Mouse (Mus musculus) kidney, postnatal 14 days (tissue): ENCODE results near the gene Art2b.
"Not testable (repeated sequence)": the region's sequence is repeated elsewhere in the genome, so short reads cannot be mapped to it uniquely, and the experiment has no call there.

ENCODE experiments used
- DNase-seq: peaks from one replicate; pipeline ENCODE4 v3.0.0; 2022; ENCODE audit warnings: mixed read lengths

Art2b gene

GRCm38 (mm10) chr7:101559393-101559792, 26.0 kb downstream of the Art2b start:
- DNase-seq, result not testable (repeated sequence)

- DNase-seq, result no peak
These were observed 28.0 kb downstream of the Art2b start for GRCm38 (mm10) chr7:101557391-101557790.

GRCm38 (mm10) chr7:101555473-101555872, 29.9 kb downstream of the Art2b start:
- not testable (repeated sequence) for DNase-seq

- no peak for DNase-seq
These were observed 33.9 kb downstream of the Art2b start for GRCm38 (mm10) chr7:101551530-101551929.

GRCm38 (mm10) chr7:101550686-101551485, 34.5 kb downstream of the Art2b start:
- no peak for DNase-seq

GRCm38 (mm10) chr7:101549266-101549665, 36.1 kb downstream of the Art2b start:
- DNase-seq, result no peak

GRCm38 (mm10) chr7:101547651-101548050, 37.7 kb downstream of the Art2b start:
- no peak for DNase-seq

- DNase-seq, result no peak
These were observed 43.7 kb downstream of the Art2b start for GRCm38 (mm10) chr7:101541734-101542133.

GRCm38 (mm10) chr7:101541132-101541531, 44.3 kb downstream of the Art2b start:
- DNase-seq, result peak; percentile 80

GRCm38 (mm10) chr7:101540684-101541083, 44.7 kb downstream of the Art2b start:
- no peak for DNase-seq

- no peak for DNase-seq
These were observed 45.6 kb downstream of the Art2b start for GRCm38 (mm10) chr7:101539774-101540173.

- peak; percentile 31 for DNase-seq
These were observed 47.1 kb downstream of the Art2b start for GRCm38 (mm10) chr7:101538141-101538933.

- no peak for DNase-seq
These were observed 47.9 kb downstream of the Art2b start for GRCm38 (mm10) chr7:101537541-101537940.

GRCm38 (mm10) chr7:101535517-101535916, 49.9 kb downstream of the Art2b start:
- DNase-seq, result no peak

GRCm38 (mm10) chr7:101535102-101535501, 50.3 kb downstream of the Art2b start:
- no peak for DNase-seq

- no peak for DNase-seq
These were observed 51.0 kb downstream of the Art2b start for GRCm38 (mm10) chr7:101534428-101534827.
